Mouse (Mus musculus): Measurements from ENCODE around the gene Evx2.

DNA sequence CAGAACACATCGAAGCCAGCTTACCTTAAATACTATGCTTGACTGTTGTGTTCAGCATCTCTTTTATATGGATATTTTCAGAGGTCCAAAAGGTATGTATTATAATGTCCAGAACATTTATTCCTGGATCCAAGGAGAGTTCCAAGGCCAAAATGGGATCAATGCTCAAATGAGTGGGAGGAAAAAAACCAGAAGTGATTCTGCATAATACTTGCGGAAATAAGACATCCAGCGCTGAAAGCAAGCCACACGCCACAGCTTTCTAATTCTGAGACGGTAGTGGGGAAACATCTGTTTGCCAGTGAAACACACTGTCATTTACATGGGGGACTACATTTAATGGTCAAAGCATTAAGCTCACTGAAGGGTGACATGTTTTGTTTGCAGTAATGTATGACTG is 16.9 kb downstream of the Evx2 start:
- TF ChIP-seq CTCF (IDR thresholded peaks at IDR 0.05; ENCODE audit: low read depth) (no peak), EP300 (IDR thresholded peaks at IDR 0.05; ENCODE audit: low read depth) (no peak)
